Mouse (Mus musculus): ENCODE results near the gene Cmss1.

DNA sequence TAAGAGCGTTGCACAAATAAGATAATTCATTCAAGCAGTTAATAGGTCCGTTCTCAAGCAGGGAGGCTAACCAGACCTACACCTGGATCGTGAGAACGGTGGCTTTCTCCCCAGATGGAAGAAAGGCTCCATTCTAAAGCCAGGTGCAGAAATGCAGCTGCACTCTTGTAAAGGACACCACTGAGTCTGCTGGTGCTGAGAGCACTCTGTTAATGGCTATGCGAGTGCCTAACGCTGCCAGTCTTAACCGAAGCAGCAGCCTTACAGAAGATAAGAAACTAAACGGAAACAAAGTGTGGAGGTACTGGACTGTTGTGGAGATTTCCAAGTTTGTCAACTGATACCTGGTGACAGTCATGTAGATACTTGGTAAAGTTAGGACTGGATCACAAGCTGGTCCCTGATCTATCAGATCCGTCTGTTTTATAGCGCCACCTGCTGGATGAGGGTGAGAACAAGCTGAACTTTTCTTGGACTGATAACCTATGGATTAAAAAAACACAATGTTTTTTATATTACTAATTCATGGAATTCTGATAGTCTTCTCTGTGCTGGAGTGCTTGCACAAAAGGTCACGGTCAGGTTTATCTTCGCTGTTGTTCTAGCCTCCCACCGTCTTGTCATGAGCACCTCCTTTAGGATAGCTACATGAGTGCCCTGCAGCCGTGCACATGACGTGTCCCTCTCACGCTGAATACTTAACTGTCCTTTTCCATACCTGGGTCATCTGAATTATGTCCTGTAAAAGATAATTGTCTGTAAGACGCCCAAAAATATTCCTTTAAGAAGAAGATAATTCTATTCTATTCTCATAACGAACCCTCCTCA lies 208.1 kb downstream of the Cmss1 start:
- TF ChIP-seq CTCF (IDR thresholded peaks at IDR 0.05; ENCODE audit: insufficient read depth, low read depth, low read length), result no peak
- no peak for TF ChIP-seq POLR2A (IDR thresholded peaks at IDR 0.05; ENCODE audit: insufficient read depth, low read depth, low read length)

All from olfactory bulb, adult 2 months (tissue).